Mouse (Mus musculus): Measurements from ENCODE around the gene Mrrf. TPM values are rescaled to one million over a fixed set of nuclear protein-coding genes. Genes with fewer than 3 reads are reported as not detected.

The Mrrf gene
- polyA plus RNA-seq, 1 experiment: 33.1 TPM

DNA sequence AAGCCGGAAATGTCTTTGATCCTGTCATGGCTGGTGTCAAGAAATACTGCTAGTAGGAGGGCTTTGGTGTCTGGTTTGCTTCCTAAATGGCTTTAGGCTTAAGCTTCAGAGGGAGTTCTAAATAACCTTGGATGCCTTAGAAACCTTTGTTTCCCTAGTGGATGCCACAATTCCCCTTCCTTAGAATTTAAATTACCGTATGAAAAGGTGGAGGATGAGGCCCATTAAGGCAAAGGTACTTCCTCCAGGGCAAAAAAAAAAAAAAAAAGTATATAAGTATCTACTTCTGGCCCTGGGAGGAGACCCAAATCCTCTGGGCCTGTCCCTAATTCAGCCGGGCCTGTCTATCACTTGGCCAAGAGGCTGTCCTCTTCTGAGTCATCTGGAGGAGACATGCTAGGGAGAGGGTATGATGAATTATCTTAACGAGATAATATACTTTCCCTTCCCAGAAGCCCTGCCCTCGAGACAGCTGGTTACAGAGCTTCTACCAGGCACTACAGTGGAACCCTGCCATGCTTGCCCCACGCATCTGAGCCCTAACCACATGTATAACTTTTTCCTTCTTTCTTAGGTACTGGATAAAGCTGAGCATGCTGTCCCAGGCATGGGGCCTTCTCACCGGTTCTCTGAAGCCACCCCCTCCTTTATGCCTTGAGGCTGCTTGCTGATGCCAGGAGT, 86.1 kb downstream of the Mrrf start:
- H3K4me1 ChIP-seq (ENCODE audit: control insufficient read depth, insufficient read depth, insufficient read length, low read length): no peaks in the 10 kb centered on the region
- no peak overlapping the region for H3K4me3 ChIP-seq (ENCODE audit: insufficient read depth, low read depth, low read length)
- no peak overlapping the region for H3K27ac ChIP-seq (replicated peaks; ENCODE audit: low read depth, low read length)

GRCm38 (mm10) chr2:36223436-36223835, 87.2 kb downstream of the Mrrf start:
- Histone ChIP-seq H3K4me3 (ENCODE audit: insufficient read depth, low read depth, low read length) (no peak overlapping the region), H3K27ac (replicated peaks; ENCODE audit: low read depth, low read length) (no peak overlapping the region), H3K4me1 (ENCODE audit: control insufficient read depth, insufficient read depth, insufficient read length, low read length) (no peaks in the 10 kb centered on the region)

GRCm38 (mm10) chr2:36224153-36224552, 88.0 kb downstream of the Mrrf start:
- no peak overlapping the region for H3K4me3 ChIP-seq (ENCODE audit: insufficient read depth, low read depth, low read length)
- H3K4me1 ChIP-seq (ENCODE audit: control insufficient read depth, insufficient read depth, insufficient read length, low read length): no peaks in the 10 kb centered on the region
- no peak overlapping the region for H3K27ac ChIP-seq (replicated peaks; ENCODE audit: low read depth, low read length)

DNA sequence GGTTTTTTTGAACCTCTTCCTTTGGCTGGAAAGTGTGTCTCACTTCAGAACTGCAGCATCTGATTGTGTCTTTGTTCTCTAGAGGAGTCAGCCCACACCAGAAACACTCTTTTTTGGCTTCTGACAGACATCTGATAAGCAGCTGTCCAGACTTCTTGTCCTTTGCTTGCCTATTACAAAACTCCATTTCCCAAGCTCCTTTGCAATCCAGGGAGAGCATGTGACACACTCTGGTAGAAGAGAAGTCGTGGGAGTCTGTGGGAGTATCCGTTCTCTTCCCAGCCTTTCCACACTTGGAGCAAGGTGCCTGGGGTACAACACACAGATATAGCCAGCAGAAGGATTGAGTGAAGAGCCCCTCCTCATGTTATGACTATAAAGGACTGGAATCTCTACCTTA, 88.4 kb downstream of the Mrrf start:
- H3K4me3 ChIP-seq (ENCODE audit: insufficient read depth, low read depth, low read length): no peak overlapping the region
- H3K4me1 ChIP-seq (ENCODE audit: control insufficient read depth, insufficient read depth, insufficient read length, low read length): no peaks in the 10 kb centered on the region
- H3K27ac ChIP-seq (replicated peaks; ENCODE audit: low read depth, low read length): no peak overlapping the region

- no peak within 1 kb of the TSS for H3K27ac ChIP-seq (replicated peaks; ENCODE audit: low read depth, low read length)
- no peaks in the 10 kb centered on the region for H3K4me1 ChIP-seq (ENCODE audit: control insufficient read depth, insufficient read depth, insufficient read length, low read length)
- peak within 1 kb of the TSS; percentile 57 for H3K4me3 ChIP-seq (ENCODE audit: insufficient read depth, low read depth, low read length)
Observed at GRCm38 (mm10) chr2:36230366-36230765, 94.2 kb downstream of the Mrrf start, which contains the start of gene Ptgs1. TSS of gene Ptgs1 (plus strand) at chr2:36230426.

GRCm38 (mm10) chr2:36230967-36231366, 94.8 kb downstream of the Mrrf start:
- peak overlapping the region; percentile 57 for H3K4me3 ChIP-seq (ENCODE audit: insufficient read depth, low read depth, low read length)
- no peak overlapping the region for H3K27ac ChIP-seq (replicated peaks; ENCODE audit: low read depth, low read length)
- H3K4me1 ChIP-seq (ENCODE audit: control insufficient read depth, insufficient read depth, insufficient read length, low read length): no peaks in the 10 kb centered on the region

DNA sequence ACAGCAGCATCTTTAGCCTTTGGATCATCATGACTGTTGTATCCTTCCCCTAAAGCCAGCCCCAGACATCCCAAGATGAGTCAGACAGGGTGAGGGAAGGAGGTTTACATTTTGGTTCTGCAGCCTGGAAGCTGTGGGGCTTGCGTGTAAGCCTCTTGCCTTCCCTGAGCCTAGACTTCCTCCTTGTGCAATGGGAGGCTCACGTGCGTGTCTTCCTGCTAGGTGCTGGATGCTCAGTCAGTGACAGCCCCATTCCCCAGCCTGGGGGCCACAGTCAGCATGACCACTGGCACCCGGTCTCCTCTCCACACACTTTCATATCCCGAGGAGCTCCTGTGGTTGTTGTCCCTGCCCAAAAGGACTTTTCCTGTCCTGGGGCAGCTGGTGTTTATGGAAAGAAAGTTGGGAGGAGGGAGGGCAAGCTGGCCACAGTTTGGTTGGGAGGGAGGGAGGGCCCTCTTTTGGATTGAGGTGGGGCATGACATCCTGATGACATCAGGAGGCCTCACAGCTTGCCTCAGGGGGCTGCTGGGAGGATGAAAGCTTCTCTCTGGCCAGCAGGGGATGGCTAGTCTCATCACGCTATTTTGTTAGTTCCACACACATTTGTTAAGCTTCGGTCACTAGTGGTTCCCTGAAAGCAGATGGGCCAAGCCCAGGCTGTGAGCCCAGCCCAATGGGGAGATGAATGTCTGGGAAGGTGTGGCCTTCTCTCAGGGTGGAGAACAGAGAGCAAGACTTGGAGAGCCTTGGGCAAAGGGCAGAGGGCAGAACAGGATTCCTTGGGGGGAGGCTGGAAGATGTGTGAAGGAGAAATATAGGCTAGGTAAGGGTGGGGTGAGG, 98.6 kb downstream of the Mrrf start:
- no peak overlapping the region for H3K27ac ChIP-seq (replicated peaks; ENCODE audit: low read depth, low read length)
- H3K4me1 ChIP-seq (ENCODE audit: control insufficient read depth, insufficient read depth, insufficient read length, low read length): no peaks in the 10 kb centered on the region
- no peak overlapping the region for H3K4me3 ChIP-seq (ENCODE audit: insufficient read depth, low read depth, low read length)

DNA sequence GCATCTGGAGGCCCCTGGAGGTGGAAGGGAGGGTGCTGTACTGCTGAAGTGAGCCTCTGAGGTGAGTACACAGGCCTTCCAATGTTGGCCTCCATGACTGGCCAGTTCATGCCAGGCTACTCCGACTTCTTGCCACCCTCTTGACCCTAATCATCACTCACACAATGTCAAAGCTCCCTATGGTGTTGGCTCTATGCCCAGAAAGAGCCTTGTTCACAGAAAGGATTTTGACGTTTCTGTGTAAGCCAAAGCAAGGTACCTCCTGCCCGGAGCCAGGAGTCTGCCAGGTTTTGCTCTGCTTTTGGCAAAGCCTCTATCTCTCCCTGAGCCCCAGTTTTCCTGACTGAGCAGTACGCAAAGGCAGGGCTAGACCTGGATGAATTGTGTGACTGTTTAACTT, 99.7 kb downstream of the Mrrf start:
- H3K4me1 ChIP-seq (ENCODE audit: control insufficient read depth, insufficient read depth, insufficient read length, low read length): no peaks in the 10 kb centered on the region
- H3K27ac ChIP-seq (replicated peaks; ENCODE audit: low read depth, low read length): no peak overlapping the region

GRCm38 (mm10) chr2:36236889-36237288, 100.7 kb downstream of the Mrrf start:
- no peak overlapping the region for H3K4me3 ChIP-seq (ENCODE audit: insufficient read depth, low read depth, low read length)
- H3K27ac ChIP-seq (replicated peaks; ENCODE audit: low read depth, low read length): no peak overlapping the region
- H3K4me1 ChIP-seq (ENCODE audit: control insufficient read depth, insufficient read depth, insufficient read length, low read length): no peaks in the 10 kb centered on the region

More for the DNA sequence above, 99.7 kb downstream of the Mrrf start:
- no peak overlapping the region for H3K4me3 ChIP-seq (ENCODE audit: insufficient read depth, low read depth, low read length)

GRCm38 (mm10) chr2:36237557-36237956, 101.4 kb downstream of the Mrrf start:
- H3K4me3 ChIP-seq (ENCODE audit: insufficient read depth, low read depth, low read length): no peak overlapping the region
- H3K27ac ChIP-seq (replicated peaks; ENCODE audit: low read depth, low read length): no peak overlapping the region
- H3K4me1 ChIP-seq (ENCODE audit: control insufficient read depth, insufficient read depth, insufficient read length, low read length): no peaks in the 10 kb centered on the region

DNA sequence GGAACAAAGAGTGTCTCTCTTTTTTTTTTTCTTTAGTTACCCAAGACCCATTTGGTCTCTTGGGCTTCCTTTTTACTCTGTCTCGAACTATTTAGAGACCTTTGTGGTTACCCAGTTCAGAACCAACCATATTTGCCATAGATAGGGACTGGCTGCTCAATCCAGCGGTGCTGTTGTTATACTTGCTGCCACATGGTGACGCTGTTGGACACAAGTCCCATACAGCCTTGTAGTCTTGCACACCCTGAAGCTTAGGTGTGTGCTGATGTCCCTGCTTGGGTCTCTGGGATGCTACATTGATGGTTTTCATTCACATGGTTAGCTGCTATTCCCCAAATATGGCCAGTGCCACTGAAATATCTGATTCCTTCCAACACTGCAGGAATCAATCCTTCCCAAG, 102.3 kb downstream of the Mrrf start:
- no peak overlapping the region for H3K27ac ChIP-seq (replicated peaks; ENCODE audit: low read depth, low read length)
- no peaks in the 10 kb centered on the region for H3K4me1 ChIP-seq (ENCODE audit: control insufficient read depth, insufficient read depth, insufficient read length, low read length)
- no peak overlapping the region for H3K4me3 ChIP-seq (ENCODE audit: insufficient read depth, low read depth, low read length)

DNA sequence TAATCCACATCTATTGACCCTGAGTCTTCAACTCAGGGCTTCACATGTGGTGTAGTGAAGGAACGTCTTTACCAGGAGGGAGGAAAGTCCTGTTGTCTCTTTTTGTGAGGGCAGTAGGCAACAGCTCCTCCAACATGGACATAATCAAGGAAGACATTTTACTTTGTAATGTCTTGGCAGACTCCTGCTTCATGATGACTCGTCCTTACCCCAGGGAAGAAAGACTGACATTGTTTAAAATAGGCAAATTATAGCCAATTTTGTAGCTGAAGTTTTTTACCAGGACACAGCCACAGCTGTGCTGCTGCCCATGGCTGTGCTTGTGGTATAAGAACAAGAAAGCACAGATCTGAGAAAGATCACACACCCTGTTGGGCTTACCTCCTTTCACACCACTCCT, 102.8 kb downstream of the Mrrf start:
- no peaks in the 10 kb centered on the region for H3K4me1 ChIP-seq (ENCODE audit: control insufficient read depth, insufficient read depth, insufficient read length, low read length)
- no peak overlapping the region for H3K4me3 ChIP-seq (ENCODE audit: insufficient read depth, low read depth, low read length)
- no peak overlapping the region for H3K27ac ChIP-seq (replicated peaks; ENCODE audit: low read depth, low read length)

Other genes with a start within 250 kb of the Mrrf start
- gene Ttll11, start 156.5 kb upstream of the Mrrf start, polyA plus RNA-seq (2012; ENCODE audit: insufficient read depth, insufficient read length, missing spikeins): 2.0 and 2.4 TPM in 2 replicates
- 607 and 660 TPM in 2 replicates for gene Ndufa8, start 87.0 kb upstream of the Mrrf start, polyA plus RNA-seq (2012; ENCODE audit: insufficient read depth, insufficient read length, missing spikeins)
- gene Morn5, start 86.9 kb upstream of the Mrrf start, polyA plus RNA-seq (2012; ENCODE audit: insufficient read depth, insufficient read length, missing spikeins): not detected in 2 replicates
- 0.46 and 0.95 TPM in 2 replicates for gene Lhx6, start 31.0 kb upstream of the Mrrf start, polyA plus RNA-seq (2012; ENCODE audit: insufficient read depth, insufficient read length, missing spikeins)
- gene Rbm18, start 384 bp downstream of the Mrrf start, polyA plus RNA-seq (2012; ENCODE audit: insufficient read depth, insufficient read length, missing spikeins): 20.0 and 23.1 TPM in 2 replicates
- 1.8 and 2.3 TPM in 2 replicates for gene Ptgs1, start 94.0 kb downstream of the Mrrf start, polyA plus RNA-seq (2012; ENCODE audit: insufficient read depth, insufficient read length, missing spikeins)
- not detected in 2 replicates for gene Olfr338, start 237.1 kb downstream of the Mrrf start, polyA plus RNA-seq (2012; ENCODE audit: insufficient read depth, insufficient read length, missing spikeins)